Mouse (Mus musculus) olfactory bulb, adult 2 months (tissue): ENCODE results near the gene Bco1.

Experiments used
- CTCF ChIP-seq: fragments of 200-500 bp; IDR thresholded peaks from 2 replicates; pipeline ENCODE4 v1.5.1; 2012; ENCODE audit warnings: low read depth, mild to moderate bottlenecking, low read length, moderate library complexity; ENCODE audit not compliant: insufficient read depth
- POLR2A ChIP-seq: fragments of 200-500 bp; IDR thresholded peaks from 2 replicates; pipeline ENCODE4 v1.6.1; 2012; ENCODE audit warnings: mild to moderate bottlenecking, low read depth, low read length, moderate library complexity; ENCODE audit not compliant: insufficient read depth

DNA sequence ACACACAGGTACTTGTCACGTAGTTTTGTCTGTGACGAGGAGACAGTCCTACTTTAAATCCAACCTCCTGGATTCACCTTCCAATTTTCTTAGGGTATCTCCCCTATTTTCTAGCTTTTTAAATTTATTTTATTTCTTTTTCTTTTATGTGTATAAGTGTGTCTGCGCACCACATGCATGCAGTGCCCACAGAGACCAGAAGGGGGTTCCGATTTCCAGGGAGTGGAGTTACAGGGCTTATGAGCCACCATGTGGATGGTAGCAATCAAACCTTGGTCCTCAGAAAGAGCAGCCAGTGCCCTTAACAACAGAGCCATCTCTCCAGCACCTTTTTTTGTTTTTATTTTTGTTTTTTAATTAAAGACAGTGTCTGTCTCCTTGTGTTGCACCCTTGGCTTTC lies 87.1 kb downstream of the Bco1 start:
- no peak for TF ChIP-seq CTCF
- no peak for TF ChIP-seq POLR2A
